Mouse (Mus musculus): ENCODE results near the gene Rln1.

Rln1 gene

DNA sequence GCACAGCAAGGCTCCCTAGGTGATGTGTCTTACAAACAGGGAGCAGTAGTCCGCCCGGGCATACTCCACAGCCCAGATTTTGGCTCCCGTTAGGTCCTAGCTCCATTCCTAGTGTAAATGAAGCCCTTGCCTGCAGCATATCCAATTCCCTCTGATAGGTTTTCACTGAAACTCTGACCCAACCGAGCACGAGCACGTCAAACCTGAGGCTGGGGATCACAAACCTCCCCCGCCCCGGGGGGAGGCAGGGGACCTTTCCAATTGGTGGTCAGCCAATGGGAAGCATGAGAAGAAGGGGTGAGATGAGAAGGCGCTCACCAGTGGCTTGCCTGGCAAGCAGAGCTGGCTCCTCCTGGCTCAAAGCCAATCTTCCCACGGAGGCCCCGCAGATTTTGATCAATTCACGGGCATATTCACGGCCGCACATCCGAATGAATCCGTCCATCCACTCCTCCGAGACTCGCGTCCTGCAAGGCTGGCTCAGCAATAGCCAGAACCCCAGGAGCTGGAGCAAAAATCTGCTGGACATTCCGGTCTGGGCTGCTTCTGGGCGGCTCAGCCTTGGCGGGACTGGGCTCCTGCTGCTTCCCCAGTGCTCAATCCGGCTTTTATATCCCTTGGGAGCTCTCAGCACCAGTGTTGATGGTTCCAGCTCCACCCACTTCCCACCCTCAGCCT, at the start of gene Rln1:
Rln1 (minus strand) TSS at position 603 of the 678 bp plus-strand sequence.
- no peak for DNase-seq (ENCODE audit: low read depth)

DNA sequence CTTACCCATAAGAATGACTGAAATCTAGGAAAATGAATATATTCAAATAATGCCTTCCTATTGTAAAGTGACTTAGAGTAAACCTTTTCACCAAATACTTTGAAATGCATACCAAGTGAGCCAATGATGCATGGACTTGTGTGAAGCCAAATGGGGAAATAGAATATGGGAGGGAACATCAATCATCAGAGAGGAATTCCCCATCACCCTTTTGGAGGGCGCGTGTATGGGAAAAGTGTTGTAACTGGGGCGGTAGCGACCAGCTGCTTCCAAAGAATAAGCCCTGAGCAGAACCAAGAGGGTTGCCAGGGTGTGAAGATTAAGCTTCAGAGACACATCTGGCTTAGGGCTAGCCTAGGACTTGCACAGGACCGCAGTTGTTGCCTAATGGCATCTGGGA, 48.9 kb upstream of the Rln1 start:
- no peak for DNase-seq (ENCODE audit: low read depth)

DNA sequence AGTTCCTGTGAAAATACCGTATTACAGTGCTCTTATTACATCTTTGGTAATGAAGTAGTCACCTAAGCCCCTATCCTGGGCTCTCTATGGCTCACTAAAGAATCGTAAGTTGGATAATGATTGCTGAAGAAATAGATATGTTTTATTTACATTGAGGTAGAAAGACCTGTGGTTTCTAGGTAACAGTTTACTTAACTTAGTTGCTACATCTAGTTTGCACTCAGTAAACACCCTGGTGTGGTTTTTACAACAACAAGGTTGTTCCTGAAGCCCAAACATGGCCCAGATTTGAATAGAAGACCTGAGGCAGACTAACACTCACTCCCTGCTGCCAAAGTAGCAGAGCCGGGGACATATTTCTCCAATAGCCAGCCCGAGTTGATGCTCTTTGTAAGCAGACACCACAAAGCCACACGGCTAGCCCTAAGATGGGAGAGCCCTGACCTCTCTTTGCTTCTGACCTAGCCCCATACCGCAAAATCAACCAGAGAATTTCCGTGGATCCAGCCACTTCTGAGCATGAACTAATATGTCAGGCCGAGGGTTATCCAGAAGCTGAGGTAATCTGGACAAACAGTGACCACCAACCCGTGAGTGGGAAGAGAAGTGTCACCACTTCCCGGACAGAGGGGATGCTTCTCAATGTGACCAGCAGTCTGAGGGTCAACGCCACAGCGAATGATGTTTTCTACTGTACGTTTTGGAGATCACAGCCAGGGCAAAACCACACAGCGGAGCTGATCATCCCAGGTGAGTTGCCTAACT, 45.6 kb upstream of the Rln1 start:
- no peak for DNase-seq (ENCODE audit: low read depth)

DNA sequence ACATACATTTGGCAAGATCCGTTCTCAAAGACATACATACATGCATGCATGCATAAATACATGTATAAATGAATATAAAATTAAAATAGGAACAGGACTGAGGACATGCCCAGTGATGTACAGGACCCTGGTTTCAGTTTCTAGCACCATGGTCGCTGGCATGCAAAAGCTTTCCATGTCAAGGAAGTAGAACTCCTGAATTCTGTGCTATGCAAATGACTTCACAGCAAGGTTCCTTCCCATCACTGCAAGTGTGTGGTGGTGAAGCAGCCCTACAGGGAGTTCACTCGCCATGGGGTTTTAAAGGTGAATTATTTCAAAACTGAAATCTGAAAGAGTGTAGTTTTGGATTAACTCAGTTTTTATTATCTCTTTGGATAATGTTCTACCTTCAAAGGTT, 41.9 kb upstream of the Rln1 start:
- no peak for DNase-seq (ENCODE audit: low read depth)

DNA sequence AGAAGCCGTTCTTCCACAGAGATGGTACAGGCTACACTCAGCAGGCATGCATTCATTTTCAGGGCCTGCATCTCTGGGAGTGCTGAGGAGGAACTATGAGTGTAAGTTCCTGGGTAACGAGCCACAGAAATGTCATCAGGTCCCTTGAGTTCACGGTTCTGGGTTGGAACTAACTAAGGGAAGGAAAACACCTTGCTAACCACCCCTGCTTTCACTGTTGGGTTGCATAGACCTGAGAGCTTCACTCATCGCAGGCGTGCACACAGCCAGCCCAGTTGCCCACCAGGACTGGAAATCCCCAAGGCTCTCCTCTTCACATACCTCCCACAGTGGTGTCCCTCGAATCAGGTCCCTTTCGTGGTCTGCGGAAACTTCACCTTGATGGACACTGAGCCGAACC, 40.5 kb upstream of the Rln1 start:
- no peak for DNase-seq (ENCODE audit: low read depth)

DNA sequence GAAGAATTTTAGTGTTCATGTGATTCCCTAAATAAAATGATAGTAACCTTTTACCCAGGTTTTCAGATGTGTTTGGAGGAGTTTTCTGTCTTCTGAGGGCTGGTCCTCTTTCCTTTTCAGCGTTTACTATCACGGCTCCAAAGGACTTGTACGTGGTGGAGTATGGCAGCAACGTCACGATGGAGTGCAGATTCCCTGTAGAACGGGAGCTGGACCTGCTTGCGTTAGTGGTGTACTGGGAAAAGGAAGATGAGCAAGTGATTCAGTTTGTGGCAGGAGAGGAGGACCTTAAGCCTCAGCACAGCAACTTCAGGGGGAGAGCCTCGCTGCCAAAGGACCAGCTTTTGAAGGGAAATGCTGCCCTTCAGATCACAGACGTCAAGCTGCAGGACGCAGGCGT, 39.0 kb upstream of the Rln1 start:
- DNase-seq (ENCODE audit: low read depth): no peak

DNA sequence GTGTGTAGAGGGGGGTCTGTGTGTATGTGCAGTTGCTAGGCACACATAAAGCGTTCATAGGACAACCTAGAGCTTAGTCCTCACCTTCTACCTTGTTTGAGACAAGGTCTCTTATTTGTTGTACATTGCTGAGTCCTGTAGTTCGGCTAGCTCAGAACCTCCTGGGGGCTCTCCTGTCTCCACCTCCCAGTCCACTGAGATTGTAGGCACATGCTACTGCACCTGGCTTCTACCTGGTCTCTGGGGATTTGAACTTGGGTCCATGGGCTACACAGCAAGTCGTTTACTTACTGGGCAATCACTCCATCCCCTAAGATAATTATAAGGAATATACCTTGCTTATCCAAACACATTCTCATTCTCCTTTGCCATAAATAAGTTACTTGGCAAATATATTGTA, 38.2 kb upstream of the Rln1 start:
- DNase-seq (ENCODE audit: low read depth): no peak

DNA sequence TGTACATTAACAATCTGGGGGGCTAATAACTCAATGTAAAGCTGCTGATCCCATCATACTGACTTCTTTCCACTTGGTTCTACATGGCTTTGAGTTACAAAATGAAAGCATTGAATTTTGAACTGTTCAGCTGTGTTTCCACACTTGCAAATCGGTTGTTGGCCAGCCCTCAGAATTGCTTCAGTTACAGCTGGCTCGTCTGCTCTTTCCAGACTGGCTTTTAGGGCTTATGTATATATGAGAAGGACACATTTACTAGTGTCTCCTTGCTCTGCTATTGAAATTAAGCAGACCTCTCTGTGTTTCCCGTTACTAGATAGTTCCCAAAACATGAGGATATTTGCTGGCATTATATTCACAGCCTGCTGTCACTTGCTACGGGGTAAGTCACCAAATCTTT, 37.7 kb upstream of the Rln1 start:
- peak; percentile 48 for DNase-seq (ENCODE audit: low read depth)

DNA sequence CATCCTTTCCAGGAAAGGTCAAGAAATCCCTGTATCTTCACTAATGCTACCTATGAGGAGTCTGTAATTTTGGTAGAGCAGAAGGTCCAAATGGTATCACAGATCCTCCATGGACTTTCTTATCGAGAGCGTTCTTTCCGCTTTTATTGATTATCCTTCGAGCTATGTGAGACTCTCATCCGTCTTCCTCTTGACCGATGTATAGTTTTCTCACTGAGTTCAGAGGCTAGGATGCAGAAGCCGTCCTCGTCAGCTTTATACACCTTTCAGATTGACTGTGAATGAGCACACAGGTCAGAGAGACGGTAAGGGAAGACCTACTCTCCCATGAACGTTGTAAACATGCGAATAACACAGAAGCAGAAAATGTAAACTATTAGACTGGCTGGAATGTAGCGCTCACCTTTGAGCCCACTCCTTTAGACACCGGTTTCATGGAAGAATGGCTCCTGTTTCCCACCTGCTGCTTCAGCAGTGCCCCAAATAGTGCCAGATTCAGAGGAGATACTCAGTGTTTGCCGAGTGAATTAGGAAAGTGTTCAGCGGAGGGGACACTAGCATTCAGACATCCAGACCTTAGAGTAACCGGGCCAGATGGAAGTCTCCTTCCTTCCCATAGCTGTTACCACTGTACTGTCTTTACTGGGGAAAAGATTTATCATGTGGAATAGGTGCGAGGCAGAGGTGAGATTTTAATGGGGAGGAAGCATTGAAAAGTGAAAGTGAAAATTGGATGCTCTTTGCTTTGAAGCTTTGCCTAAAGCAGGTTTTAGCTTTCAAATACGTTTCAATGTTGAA, 37.0 kb upstream of the Rln1 start:
- DNase-seq (ENCODE audit: low read depth): peak; percentile 42

DNA sequence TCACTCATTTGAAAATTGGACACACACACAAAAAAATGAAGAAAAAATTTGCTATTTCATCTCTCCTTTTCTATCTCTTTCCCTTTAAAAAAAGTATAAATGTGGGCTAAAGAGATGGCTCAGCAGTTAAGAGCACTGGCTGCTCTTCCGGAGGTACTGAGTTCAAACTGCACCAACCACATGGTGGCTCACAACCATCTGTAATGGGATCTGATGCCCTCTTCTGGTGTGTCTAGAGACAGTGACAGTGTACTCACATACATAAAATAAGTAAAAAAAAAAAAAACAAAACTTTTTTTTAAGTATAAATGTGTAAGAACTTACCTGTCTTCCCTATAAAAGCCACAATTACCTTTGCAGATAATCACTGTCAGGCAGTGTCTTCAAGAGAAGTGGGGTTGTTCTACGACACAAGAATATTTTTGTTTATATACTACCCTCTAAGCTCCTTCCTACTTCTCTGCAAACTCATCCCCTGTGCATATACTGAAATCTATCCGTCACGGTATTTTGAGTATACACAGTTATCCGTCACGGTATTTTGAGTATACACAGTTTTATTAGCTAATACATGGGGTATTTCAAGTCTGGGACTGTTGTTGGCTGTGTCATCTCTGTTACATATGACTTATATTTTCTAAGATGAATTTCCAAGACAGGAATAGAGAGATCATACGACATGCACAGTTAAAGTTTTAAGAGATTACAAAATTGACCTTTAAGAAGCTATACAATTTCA, 36.2 kb upstream of the Rln1 start:
- peak; percentile 34 for DNase-seq (ENCODE audit: low read depth)

DNA sequence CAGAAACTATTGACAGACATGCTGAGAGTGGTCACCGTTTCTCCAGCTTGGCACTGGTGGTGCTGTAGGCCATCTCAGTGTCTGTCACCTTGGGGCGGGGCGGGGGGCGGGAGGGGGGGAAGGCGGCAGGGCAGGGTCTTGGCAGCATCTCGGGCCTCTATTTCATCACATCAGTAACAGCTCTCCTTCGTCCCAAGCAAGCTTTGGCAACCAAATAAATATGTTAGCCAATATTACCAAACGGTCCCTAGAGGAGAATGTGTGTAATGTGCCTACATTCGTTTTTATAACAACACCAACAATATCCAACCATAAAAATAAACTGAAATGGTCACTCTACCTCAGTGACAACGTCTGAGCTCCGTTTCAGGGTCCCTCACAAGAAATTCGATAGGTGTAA, 35.6 kb upstream of the Rln1 start:
- DNase-seq (ENCODE audit: low read depth): peak; percentile 62

DNA sequence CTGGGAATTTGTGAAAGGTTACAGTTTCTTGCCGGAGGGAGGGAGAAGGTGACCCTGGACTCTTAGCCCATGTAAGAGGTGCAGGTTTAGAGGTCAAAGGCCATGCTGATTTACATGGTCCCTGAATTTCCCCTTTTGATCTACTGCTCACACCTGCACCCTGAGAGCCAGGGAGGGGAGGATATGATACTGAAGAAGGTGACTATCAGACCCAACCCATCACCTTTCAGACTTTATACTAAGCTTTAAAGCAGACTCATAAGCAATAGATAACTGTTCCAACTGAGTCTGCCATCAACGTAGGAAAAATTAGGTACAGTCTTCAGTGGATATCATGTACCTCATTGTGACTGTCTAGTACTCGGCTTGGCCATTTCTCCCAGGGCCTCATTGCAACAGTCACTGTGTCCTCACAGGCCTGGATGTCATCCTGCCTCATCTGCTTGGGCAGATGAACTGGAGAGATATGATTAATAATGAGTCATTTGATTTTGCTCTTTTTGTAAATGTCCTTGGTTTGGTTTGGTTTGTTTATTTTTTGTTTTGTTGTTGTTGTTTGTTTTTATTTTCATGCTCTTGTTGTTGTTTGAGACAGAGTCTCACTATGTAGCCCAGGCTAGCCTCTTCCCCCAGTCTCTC, 34.3 kb upstream of the Rln1 start:
- DNase-seq (ENCODE audit: low read depth): peak; percentile 71

DNA sequence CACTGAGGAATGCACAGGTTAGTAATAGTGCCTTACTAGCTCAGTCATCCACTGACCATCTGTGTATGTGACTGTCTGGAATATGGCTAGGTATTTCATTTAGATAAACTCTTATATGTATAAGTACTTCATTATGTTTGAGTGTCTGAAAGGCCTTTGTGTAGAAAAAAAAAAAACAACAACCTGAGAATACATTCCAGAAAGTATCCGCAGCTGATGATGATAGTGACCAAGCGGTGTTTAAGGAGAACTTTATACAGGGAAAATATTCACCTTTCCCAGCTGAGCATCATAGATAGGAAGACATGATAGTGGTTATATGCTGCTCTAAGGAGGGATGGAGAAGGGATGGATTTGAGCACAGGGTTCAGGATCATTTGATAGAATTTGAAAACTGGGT, 33.6 kb upstream of the Rln1 start:
- DNase-seq (ENCODE audit: low read depth): no peak

DNA sequence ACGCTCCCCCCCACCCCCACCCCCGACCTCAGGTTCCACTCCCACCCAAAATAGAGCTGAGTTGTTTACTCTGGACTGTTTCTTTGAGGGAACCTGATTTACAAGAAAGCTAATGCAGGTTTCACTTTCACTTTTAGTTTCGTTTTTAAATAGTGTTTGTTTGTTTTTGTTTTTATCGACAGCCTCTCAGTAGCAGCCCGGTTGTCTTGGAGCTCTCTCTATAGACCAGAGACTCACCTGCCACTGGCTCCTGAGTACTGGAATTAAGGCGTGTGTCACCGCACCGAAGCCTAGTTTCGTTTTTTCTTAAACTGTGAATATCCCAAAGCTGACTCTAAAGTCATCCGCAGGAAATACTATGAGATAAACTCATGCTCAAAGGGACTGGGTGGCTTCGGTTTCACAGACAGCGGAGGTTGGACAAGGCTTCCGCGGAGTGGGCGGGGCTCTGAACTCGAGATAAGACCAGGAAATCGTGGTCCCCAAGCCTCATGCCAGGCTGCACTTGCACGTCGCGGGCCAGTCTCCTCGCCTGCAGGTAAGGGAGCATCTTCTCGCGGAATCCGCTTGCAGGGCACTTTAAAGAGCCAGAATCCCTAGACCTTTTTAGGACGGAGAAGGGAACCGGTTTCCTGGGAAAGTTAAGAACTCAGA, 32.6 kb upstream of the Rln1 start, which contains the start of the genes Plgrkt and Cd274:
Plgrkt (minus strand) TSS at position 422 of the 654 bp plus-strand sequence.
Cd274 (plus strand) TSS at position 487 of the 654 bp plus-strand sequence.
- peak; percentile 97 for DNase-seq (ENCODE audit: low read depth)

DNA sequence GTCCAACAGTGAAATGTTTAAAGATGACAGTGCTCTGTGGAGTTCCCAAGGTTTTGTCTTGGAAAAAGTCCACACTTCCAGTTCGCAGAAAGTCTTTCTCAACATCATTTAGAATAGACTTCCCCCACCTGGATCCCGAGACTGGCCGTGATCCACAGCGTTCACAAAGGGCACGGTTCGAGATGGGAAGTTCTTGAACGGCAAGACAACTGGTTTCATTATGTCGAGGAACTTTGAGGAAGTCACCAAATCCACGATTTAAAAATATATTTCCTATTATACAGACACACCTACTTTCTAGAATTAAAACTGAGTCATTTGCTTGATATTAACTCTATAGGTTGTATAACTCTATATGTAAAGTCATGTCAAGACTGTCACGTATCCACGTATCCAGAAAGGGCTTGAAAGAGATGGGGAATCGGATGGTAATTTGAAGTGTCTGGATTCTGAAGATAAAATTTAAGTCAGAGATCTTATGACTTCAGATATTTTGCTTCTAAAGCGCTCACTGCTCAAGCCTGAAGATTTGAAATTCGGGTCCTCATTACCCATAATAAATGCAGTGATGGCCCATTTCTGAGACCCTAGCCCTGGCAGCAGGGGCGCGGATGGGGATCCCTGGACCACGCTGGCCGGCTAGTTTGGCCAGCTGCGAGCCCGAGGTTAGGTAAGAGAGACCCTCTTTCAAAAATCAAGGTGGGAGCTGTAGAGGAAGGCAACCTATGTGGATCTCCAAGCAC, 31.9 kb upstream of the Rln1 start:
- peak; percentile 36 for DNase-seq (ENCODE audit: low read depth)

DNA sequence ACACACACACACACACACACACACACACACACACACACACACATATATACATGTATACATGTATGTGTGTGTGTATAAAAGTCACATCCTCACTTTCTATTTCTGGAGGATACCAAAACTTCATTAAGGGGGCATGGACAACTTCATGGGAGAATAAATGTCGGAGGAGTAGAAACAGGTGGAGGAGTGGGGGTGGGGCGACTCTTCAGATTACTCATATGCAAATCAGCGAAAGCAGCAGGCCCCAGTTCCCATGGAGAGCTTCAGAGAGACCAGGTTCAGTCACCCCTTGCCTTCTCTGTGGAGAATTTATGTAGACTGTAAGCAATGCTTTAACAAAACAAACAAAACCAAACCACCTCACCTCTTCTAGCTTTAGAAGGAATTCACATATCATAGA, 30.6 kb upstream of the Rln1 start:
- no peak for DNase-seq (ENCODE audit: low read depth)

DNA sequence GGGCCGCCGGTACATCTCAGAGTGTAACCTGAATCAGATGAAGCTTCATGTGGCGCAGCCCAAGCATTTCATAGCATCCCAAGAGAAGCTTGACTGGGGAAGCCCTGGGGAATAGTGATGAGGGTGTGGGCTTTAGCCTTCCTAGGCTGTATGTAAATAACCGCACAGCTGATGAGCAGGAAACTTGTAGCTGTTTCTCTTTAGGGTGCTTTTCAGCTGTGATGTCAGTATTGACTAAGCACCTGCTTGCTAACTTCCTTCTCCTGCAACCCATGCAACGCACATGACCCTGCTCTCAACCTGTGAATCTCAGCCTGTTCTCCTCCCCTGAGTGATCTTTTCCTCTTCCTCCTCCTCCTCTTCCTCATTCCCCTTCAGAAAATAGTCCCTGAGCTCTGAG, 29.6 kb upstream of the Rln1 start:
- no peak for DNase-seq (ENCODE audit: low read depth)

DNA sequence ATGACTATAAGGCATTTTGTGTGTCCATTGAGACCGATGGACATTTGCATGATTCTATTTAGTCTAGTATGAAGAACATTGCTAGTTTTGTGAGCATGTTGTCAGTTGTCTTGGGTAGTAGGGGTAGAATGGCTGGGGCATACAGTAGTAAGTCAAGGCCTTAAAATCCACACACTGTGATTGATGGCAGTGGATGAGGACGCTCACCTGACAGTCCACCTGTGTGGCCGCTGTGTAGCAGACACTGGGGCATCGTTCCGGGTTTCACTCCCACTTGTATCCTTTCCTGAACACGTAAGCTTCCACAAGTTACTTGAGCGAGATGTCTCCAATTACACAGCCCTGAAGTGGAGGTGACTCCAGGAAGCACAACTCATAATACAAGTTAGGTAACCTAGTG, 29.1 kb upstream of the Rln1 start:
- DNase-seq (ENCODE audit: low read depth): no peak

DNA sequence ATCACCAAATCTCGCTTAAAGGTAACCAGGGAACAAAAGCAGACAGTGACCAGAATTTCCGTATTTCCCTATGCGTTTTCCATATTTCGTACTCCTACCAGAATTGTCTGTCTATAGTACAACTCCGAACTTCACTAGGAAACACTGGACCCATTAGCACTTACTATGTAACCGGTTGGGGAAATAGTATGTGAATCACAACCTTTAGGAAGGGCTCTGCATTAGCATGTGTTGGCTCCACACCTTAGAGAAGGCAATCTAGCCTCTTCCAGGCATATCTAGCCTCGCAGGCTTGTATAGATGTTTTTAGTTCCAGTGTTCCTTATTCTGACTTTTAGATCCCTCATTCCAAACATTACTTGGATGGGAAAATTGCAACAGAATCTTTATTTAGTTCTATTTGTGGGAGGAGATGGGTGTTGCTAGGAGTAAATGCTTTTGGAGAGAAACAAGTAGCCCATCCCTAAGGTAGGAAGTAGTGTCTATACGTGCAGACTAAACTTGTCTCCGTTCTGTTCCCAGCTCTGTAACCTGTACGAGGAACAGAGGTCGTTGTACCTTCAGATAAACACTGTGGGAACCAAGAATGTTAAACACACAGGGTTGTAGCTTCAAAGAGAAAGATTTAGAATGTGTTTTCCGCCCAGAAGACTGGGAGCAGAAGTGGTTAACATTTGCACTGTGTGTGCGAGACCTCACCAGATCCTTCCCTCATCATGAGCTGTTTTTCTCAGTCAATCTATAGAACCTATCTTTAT, 27.9 kb upstream of the Rln1 start:
- DNase-seq (ENCODE audit: low read depth): no peak

All from 416B (cell line).